Mouse (Mus musculus) midbrain, embryonic 16.5 days (tissue): ENCODE measurements around the gene Olfr1419. TPM values are rescaled to one million over a fixed set of nuclear protein-coding genes. Genes with fewer than 3 reads are reported as not detected.
"Not testable (repeated sequence)": the region's sequence is repeated elsewhere in the genome, so short reads cannot be mapped to it uniquely, and the experiment has no call there.

ENCODE experiments used
- ATAC-seq: fragments of 200-750 bp; cut with Nextera tagmentation; 2 replicates; pipeline ENCODE4 v1.8.0; 2017; ENCODE audit warnings: moderate TSS enrichment
- H3K27ac ChIP-seq: fragments of 300-500 bp; sonication (generic); 2 replicates; pipeline ENCODE4 v1.5.1; 2014; ENCODE audit warnings: mild to moderate bottlenecking, low read length, mixed read lengths
- H3K27me3 ChIP-seq: fragments of 300-500 bp; sonication (generic); 2 replicates; pipeline ENCODE4 v1.6.1; 2014; ENCODE audit warnings: low read depth, low read length, mixed read lengths; ENCODE audit not compliant: control insufficient read depth, insufficient read depth
- H3K36me3 ChIP-seq: fragments of 300-500 bp; sonication (generic); 2 replicates; pipeline ENCODE4 v1.6.1; 2014; ENCODE audit warnings: mild to moderate bottlenecking, low read length, moderate library complexity, mixed read lengths; ENCODE audit not compliant: control insufficient read depth, insufficient read depth
- H3K4me1 ChIP-seq: fragments of 300-500 bp; sonication (generic); 2 replicates; pipeline ENCODE4 v1.6.1; 2014; ENCODE audit warnings: mild to moderate bottlenecking, low read length, mixed read lengths; ENCODE audit not compliant: control insufficient read depth, insufficient read depth
- H3K4me2 ChIP-seq: fragments of 300-500 bp; sonication (generic); 2 replicates; pipeline ENCODE4 v1.6.1; 2014; ENCODE audit warnings: mild to moderate bottlenecking, low read length, mixed read lengths
- H3K4me3 ChIP-seq: fragments of 300-500 bp; sonication (generic); 2 replicates; pipeline ENCODE4 v1.5.1; 2014; ENCODE audit warnings: low read depth, mild to moderate bottlenecking, low read length, moderate library complexity, mixed read lengths
- H3K9ac ChIP-seq: fragments of 300-500 bp; sonication (generic); 2 replicates; pipeline ENCODE4 v1.6.1; 2014; ENCODE audit warnings: low read depth, low read length, mixed read lengths
- H3K9me3 ChIP-seq: fragments of 300-500 bp; sonication (generic); replicated peaks from 2 replicates; pipeline ENCODE4 v1.6.1; 2014; ENCODE audit warnings: mild to moderate bottlenecking, low read length, mixed read lengths; ENCODE audit not compliant: control insufficient read depth, poor library complexity, severe bottlenecking
- WGBS: fragments of 180-500 bp; shearing (Covaris S2); extraction: QIAGEN DNeasy Blood & Tissue Kit; methylation state at CpG from one replicate; pipeline ENCODE4 v1.1.7; 2014; 5-methylcytosine and 5-hydroxymethylcytosine counted together
- polyA plus RNA-seq: library from polyadenylated mRNA; unstranded; fragments of >200 nt; fragmentation: Nextera tagmentation; extraction: Ambion mirVana; gene quantifications from 2 replicates; pipeline ENCODE4 v1.2.1, GENCODE M21; 2015

Olfr1419 gene
- polyA plus RNA-seq, 1 experiment from 2014 or later = not detected

- 66% methylated on average over 22 of the region's 22 CpGs for WGBS
- not testable (repeated sequence) for H3K4me2 ChIP-seq
Observed at GRCm38 (mm10) chr19:11878404-11878803, 3.5 kb upstream of the Olfr1419 start.

GRCm38 (mm10) chr19:11867837-11868236 is 7.1 kb downstream of the Olfr1419 start:
- WGBS = 90% methylated on average over 2 of the region's 2 CpGs

More at GRCm38 (mm10) chr19:11878404-11878803, 3.5 kb upstream of the Olfr1419 start:
- not testable (repeated sequence) for H3K27me3 ChIP-seq, H3K4me3 ChIP-seq, H3K9me3 ChIP-seq, H3K9ac ChIP-seq, H3K36me3 ChIP-seq, H3K4me1 ChIP-seq, ATAC-seq, H3K27ac ChIP-seq

GRCm38 (mm10) chr19:11860966-11861365 is 13.9 kb downstream of the Olfr1419 start, which contains the start of gene Olfr1418:
Gene Olfr1418, minus strand, starts transcription at chr19:11861066.
- H3K4me3 ChIP-seq = no peak within 1 kb of the TSS
- no peaks in the 10 kb centered on the region for H3K27me3 ChIP-seq
- H3K4me1 ChIP-seq = no peaks in the 10 kb centered on the region
- H3K9ac ChIP-seq = no peak within 1 kb of the TSS
- no peak within 1 kb of the TSS for H3K27ac ChIP-seq
- no peak within 1 kb of the TSS for H3K4me2 ChIP-seq
- no peaks in the 10 kb centered on the region for H3K36me3 ChIP-seq
- 87% methylated on average over 1 of the region's 1 CpGs for WGBS
- no peaks in the 10 kb centered on the region for H3K9me3 ChIP-seq
- no peak for ATAC-seq

More at GRCm38 (mm10) chr19:11867837-11868236, 7.1 kb downstream of the Olfr1419 start:
- Histone ChIP-seq H3K36me3 (no peaks in the 10 kb centered on the region), H3K27me3 (no peaks in the 10 kb centered on the region), H3K4me1 (no peaks in the 10 kb centered on the region), H3K9ac (no peak overlapping the region), H3K4me2 (no peak overlapping the region), H3K27ac (no peak overlapping the region), H3K9me3 (no peaks in the 10 kb centered on the region), H3K4me3 (no peak overlapping the region)
- no peak for ATAC-seq

GRCm38 (mm10) chr19:11856506-11856905 is 18.4 kb downstream of the Olfr1419 start:
- WGBS = 84% methylated on average over 6 of the region's 6 CpGs
- H3K27ac ChIP-seq = no peak overlapping the region

GRCm38 (mm10) chr19:11854821-11855220 is 20.1 kb downstream of the Olfr1419 start:
- ATAC-seq = no peak
- H3K27me3 ChIP-seq = no peaks in the 10 kb centered on the region

More at GRCm38 (mm10) chr19:11856506-11856905, 18.4 kb downstream of the Olfr1419 start:
- H3K9ac ChIP-seq = no peak overlapping the region
- ATAC-seq = no peak
- H3K36me3 ChIP-seq = no peaks in the 10 kb centered on the region
- no peak overlapping the region for H3K4me2 ChIP-seq
- H3K4me1 ChIP-seq = no peaks in the 10 kb centered on the region
- H3K27me3 ChIP-seq = no peaks in the 10 kb centered on the region
- H3K4me3 ChIP-seq = no peak overlapping the region
- no peaks in the 10 kb centered on the region for H3K9me3 ChIP-seq

GRCm38 (mm10) chr19:11852652-11853051 is 22.3 kb downstream of the Olfr1419 start:
- H3K4me1 ChIP-seq = no peaks in the 10 kb centered on the region
- no peak overlapping the region for H3K4me2 ChIP-seq
- ATAC-seq = no peak
- H3K27me3 ChIP-seq = no peaks in the 10 kb centered on the region
- no peaks in the 10 kb centered on the region for H3K36me3 ChIP-seq
- no peak overlapping the region for H3K9ac ChIP-seq
- H3K4me3 ChIP-seq = no peak overlapping the region
- no peaks in the 10 kb centered on the region for H3K9me3 ChIP-seq
- WGBS = 69% methylated on average over 4 of the region's 4 CpGs
- H3K27ac ChIP-seq = no peak overlapping the region

More at GRCm38 (mm10) chr19:11854821-11855220, 20.1 kb downstream of the Olfr1419 start:
- Histone ChIP-seq H3K9ac (no peak overlapping the region), H3K4me2 (no peak overlapping the region), H3K4me1 (no peaks in the 10 kb centered on the region), H3K9me3 (no peaks in the 10 kb centered on the region), H3K27ac (no peak overlapping the region), H3K36me3 (no peaks in the 10 kb centered on the region), H3K4me3 (no peak overlapping the region)
- WGBS = 88% methylated on average over 2 of the region's 2 CpGs

GRCm38 (mm10) chr19:11846333-11846732 is 28.6 kb downstream of the Olfr1419 start:
- no peaks in the 10 kb centered on the region for H3K9me3 ChIP-seq
- H3K27me3 ChIP-seq = no peaks in the 10 kb centered on the region
- no peak overlapping the region for H3K9ac ChIP-seq
- H3K4me1 ChIP-seq = no peaks in the 10 kb centered on the region
- no peak for ATAC-seq
- H3K4me2 ChIP-seq = no peak overlapping the region
- WGBS = 89% methylated on average over 4 of the region's 4 CpGs
- no peak overlapping the region for H3K27ac ChIP-seq
- H3K36me3 ChIP-seq = no peaks in the 10 kb centered on the region
- no peak overlapping the region for H3K4me3 ChIP-seq

- Histone ChIP-seq H3K27me3 (no peaks in the 10 kb centered on the region), H3K4me1 (no peaks in the 10 kb centered on the region), H3K4me3 (no peak within 1 kb of the TSS), H3K27ac (no peak within 1 kb of the TSS), H3K4me2 (no peak within 1 kb of the TSS), H3K9me3 (no peaks in the 10 kb centered on the region), H3K9ac (no peak within 1 kb of the TSS), H3K36me3 (no peaks in the 10 kb centered on the region)
- WGBS = 91% methylated on average over 4 of the region's 4 CpGs
- ATAC-seq = no peak
Observed at GRCm38 (mm10) chr19:11839119-11839518, 35.8 kb downstream of the Olfr1419 start, which contains the start of gene Olfr1417. Gene Olfr1417, minus strand, starts transcription at chr19:11839219.

- no peaks in the 10 kb centered on the region for H3K9me3 ChIP-seq
- no peak overlapping the region for H3K9ac ChIP-seq
- H3K27ac ChIP-seq = no peak overlapping the region
- H3K4me1 ChIP-seq = peaks cover 12% of the 10 kb centered on the region
- H3K36me3 ChIP-seq = no peaks in the 10 kb centered on the region
- H3K4me2 ChIP-seq = no peak overlapping the region
- ATAC-seq = no peak
- H3K4me3 ChIP-seq = no peak overlapping the region
- 33% methylated on average over 4 of the region's 4 CpGs for WGBS
- H3K27me3 ChIP-seq = no peaks in the 10 kb centered on the region
Observed at GRCm38 (mm10) chr19:11823346-11824065, 51.4 kb downstream of the Olfr1419 start.
